Mouse (Mus musculus) heart, adult 9 months (tissue): ENCODE results near the gene Tagap.
"Not testable (repeated sequence)": the region's sequence is repeated elsewhere in the genome, so short reads cannot be mapped to it uniquely, and the experiment has no call there.

Experiments used
- DNase-seq, 2 experiments: peaks; one replicate each; pipeline ENCODE4 v3.0.0; 2022; ENCODE audit warnings: low spot score in 2 of 2

The Tagap gene

DNA sequence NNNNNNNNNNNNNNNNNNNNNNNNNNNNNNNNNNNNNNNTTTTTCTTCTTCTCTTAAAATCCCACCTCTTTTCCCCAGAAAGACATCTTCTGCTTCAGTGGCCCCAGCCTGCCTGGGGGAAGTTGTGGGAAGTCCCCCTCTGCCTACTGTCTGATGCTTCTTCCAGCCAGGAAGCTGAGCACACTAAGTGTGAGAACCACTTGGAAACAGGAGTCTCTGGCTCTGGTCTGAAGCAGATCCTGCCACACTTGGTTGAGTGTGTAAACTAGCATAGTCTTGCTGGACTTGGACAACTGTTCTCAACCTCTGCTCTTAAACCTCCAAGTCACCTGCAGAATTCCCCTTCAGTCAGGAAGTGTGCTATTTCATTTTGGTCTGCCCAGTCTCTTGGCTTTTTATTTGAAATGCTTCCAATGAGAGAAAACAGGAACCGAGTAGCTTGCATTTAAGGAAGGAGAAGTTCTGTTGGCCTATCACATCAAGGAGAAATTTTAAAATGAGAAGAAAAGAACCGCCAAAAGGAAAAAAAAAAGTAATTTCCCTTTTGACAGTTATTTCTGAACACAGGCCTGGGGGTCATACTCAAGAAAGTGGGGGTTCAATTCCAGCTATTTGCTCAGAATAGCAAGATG, 11.1 kb upstream of the Tagap start:
- no peak for DNase-seq

- DNase-seq: no peak
Measured at GRCm38 (mm10) chr17:7915791-7916190, 10.0 kb upstream of the Tagap start.

DNA sequence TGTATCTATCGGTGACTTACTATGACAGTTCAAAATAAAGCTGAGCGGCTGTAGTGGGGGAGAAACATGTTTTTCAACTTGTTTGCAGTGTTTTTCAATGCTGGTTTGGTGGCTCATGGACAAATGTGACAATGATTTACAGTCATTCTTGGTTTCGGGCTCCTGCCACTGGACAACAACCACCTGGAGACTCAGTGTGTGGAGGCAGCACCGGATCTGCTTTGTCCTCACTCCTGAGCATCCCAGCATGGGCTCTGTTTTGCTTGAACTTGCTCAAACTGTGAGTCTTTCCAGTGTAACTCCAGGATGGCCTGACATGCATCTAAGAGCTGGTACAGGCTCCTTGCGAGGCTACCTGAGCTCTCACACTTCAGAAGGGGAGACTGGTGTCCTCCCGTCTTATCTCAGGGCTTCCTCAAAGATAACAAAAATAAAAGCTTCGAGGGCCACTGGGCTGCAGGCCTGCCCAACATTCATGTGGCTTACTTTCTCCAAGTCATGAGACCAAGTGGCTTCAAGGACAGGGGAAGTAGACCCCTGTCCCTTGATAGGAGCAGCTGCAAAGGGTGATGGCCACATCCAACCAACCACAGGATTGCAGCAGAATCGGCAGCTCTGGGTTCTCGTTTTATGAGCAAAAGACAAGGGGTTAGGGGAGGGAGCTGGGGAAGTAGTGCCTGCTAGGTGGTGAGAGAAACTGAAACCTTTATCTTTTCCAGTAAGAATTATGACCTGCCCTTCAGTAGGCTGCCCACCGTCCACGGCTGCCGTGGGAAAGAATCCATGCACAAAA, 8.8 kb upstream of the Tagap start:
- DNase-seq: no peak

- DNase-seq: no peak
Measured at GRCm38 (mm10) chr17:7918355-7918754, 7.4 kb upstream of the Tagap start.

DNA sequence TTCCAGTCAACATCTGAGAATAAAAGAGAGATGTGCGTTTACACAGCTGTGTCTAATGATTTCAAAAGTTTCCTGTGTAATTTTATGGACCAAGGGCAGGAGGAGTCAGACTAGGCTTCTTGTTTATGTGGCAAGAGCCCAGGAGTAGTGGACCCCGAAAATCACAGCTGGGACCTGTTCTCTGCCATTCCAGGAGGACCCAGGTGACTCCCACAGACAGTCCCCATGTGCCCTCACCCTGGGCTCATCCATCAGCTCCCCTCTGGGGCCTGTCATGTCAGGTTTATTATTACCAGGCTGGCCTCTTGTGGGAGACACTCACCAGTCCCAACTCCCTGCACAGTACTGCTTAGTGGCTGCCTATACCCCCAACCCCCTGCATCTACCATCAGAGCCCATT, 6.6 kb upstream of the Tagap start:
- DNase-seq: no peak

DNA sequence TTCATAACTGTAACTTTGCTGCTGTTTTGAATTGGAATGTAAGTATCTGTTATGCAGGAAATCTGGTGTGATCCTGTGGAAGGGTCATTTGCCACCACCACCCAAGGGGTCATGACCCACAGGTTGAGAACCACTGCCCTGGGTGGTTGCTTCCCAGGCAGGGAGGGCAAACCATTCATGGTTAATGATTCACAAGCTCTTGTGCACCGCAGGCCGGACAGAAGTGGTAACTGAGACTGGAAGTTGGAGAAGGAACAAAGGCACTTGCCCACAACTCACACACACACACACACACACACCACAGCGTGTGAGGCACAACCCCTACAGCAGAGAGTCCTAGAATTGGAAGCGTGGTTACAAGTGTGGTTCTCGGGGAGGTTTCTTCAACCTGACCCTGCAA, 3.2 kb upstream of the Tagap start:
- DNase-seq: no peak

DNA sequence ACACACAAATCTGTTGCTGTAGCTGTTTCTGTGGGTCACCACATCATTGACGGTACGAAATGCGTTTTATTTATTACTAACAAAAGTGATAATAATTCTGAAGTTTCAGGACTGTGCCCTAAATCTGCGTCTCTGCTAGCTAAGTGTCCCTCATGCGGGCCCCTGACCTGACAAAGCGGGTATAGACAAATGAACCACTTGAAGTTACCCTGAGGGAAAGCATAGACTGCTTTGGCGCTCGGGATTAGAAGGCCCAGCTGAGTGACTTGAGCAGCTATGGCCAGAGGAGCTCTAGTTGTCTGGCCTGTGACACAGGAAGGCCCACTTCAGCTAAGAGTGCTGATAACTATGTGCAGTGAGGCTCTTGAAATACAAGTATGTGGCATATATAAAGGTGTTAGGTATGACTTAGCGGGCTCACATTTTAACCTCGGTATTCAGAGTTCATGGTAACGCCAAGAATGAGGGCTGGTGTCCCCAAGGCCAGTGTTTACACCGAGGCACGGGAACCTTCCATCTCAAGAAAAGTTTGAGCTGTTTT, 1.5 kb upstream of the Tagap start:
- no peak for DNase-seq

DNA sequence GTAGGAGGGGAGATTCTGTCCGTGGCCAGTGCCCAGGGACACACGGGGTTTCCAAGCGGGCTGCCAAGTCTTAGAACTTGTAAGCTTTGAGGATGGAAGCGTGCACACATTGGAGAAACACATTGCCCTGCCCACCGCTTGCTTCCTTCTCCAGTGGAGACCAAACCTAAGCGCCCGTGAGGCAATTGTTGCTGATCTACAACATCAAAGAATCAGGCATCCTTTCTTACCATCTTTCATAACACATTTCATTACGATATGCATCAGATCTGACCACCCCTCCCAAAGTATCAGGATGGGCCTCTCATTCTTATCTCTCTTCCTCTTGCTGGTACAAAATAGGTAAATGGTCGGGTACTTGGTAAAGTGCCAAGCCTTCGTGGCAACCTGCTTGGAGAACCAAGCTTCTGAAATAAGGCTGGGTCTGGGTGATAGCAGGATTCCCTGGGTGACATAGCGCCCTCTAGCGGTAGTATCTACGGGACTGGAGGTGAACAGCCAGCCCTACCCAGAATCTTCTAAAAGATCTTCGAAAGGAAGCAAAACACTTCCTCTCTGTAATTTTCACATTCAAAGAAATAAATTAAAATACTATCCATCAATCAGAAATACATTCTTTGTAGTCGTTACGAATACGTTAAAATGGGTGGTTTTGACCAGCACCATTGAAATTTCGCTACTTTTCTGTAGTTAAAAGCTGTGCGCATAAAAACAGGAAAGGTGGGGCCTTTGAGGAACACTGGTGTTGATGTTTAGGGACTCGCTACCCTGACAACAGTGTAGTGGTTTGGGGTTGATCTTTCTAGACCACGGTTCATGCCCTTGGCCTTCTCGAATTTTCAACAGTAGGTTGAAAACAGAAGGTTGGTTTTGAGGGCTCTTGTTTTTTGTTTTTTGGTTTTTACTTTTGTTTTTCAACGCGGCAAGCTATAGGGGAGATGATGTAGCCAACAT, 2.1 kb downstream of the Tagap start:
- DNase-seq: peak; percentile 57 to 65

DNA sequence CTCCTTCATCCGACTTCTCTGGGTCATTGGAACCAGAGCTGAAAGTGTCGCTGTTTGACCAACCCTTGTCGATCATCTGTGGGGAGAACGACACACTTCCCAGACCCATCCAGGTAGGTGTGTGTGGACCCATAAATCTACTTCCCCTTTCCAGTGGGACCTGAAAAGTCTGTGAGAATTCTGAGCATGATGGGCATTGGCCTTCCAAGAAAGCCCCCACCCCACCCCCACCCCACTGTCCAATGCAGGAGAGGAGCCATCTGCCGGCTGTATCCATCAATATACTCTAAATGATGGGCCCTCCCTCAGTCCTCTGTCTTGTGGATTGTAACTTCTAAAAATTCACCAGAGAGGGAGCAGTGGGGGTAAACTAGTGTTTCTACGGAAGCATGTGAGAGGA, 2.9 kb downstream of the Tagap start:
- no peak for DNase-seq

- DNase-seq: no peak
Measured at GRCm38 (mm10) chr17:7929279-7929678, 3.5 kb downstream of the Tagap start.

GRCm38 (mm10) chr17:7931096-7931990, 5.5 kb downstream of the Tagap start:
- peak in 1 of 2 experiments; percentile 1 for DNase-seq

DNA sequence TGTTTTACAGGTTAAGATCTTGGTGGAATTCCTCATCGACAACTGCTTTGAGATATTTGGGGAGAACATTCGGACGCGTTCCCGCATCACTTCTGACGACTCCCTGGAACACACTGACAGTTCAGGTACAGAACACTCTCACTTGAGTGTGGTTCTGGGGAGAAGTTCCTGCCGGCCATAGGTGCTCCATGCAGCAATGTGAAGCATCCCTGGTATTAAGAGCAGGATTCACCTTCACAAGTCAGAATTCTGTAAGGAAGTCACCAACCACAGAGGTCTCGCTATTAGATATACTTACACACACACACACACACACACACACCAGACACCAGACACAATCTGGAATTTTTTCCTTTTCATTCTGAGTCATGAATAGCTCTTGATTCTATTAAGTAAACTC, 6.3 kb downstream of the Tagap start:
- DNase-seq: not testable (repeated sequence)

GRCm38 (mm10) chr17:7939640-7940039, 13.8 kb downstream of the Tagap start:
- peak in 1 of 2 experiments; percentile 15 for DNase-seq

DNA sequence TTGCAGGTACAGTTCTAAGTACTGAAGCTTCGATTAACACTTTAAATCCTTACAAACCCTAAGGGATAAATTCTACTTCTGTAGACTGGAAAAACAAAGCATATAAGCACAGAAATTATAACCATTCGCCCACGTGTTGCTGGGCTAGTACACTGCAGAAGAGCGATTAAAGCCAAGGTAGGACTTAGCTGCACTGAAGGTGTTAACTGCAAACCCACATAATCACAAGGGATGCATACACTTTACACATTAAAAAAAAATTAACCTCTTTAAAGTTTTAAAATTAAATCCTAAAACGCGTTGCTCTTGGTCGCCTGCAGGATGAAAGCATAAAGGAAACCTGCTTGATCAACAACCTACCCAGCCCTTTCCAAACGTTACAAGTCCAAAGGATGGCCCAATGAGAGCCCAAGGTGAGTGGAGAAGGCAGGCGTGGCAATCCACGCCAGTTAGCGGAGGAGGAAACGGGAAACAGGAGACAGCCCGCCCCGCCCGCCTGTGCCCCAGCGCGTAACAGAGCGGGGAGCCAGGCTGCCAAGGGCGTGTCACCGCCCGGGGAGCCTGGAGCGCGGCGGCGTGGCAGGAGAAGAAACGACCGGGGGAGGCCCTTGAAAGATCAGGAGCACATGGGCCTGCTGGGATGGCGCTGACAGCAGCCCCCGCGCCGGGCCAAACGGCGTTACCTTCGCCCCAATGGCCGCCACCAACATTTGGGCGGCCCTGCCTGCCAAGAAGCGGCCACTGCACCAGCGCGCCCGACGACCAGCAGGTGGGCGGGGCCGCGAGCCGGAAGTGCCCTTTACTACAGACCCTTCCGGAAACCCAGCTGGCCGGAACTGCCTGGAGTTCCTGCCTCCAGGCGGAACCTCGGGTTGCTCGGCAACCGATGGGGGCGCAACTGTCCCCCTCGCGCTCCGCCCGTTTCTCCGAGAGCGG, 19.6 kb downstream of the Tagap start, which contains the start of gene Rsph3a:
Rsph3a (plus strand) TSS at position 498 of the 936 bp plus-strand sequence.
- peak; percentile 85 to 87 for DNase-seq

GRCm38 (mm10) chr17:7946053-7946627, 20.3 kb downstream of the Tagap start:
- DNase-seq: not testable (repeated sequence)

DNA sequence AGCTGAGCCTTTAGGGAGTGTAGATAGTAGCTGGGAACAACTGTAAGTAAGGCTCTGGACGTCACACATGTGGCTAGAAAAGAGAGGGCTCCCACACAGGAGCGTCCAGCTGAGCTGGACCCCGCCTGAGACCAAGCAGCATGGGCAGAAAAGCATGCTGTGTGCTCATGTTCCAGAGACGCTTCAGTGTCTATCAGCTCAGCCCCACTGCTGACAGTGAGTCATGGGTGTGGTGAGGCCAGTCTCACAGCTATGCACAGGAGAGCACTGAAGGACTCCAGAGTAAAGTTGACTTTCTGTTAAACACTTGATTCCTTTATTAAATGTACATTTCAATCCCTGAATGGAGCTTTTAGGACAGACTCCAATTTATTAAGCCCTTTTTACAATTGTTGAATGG, 25.5 kb downstream of the Tagap start:
- not testable (repeated sequence) for DNase-seq

- DNase-seq: not testable (repeated sequence)
Measured at GRCm38 (mm10) chr17:7957242-7957641, 31.4 kb downstream of the Tagap start.

- DNase-seq: not testable (repeated sequence)
Measured at GRCm38 (mm10) chr17:7963333-7963732, 37.5 kb downstream of the Tagap start.

GRCm38 (mm10) chr17:7964398-7964797, 38.6 kb downstream of the Tagap start:
- DNase-seq: not testable (repeated sequence)
